In genomic region chr2:63700255-63700654, GRCm38 (mm10) we compare ENCODE assay signal across 10 mouse cellular contexts.
DNase-seq lines count a peak whose midpoint lies in the region; ATAC-seq and TF ChIP-seq lines count a peak whose summit lies in the region.
"Had no signal": no experiment of that assay in that cellular context is flagged by ENCODE, and none has a peak within 500 bp of the region (broad histone marks: within the 10 kb centered on the region; RNA-seq: fewer than 3 reads in every experiment).

No protein-coding gene starts in this region.

- H3K4me2 ChIP-seq in forebrain, embryonic 14.5 days (ENCODE audit: low read length), result no peak overlapping the region
- no peak overlapping the region for H3K4me2 ChIP-seq in liver, postnatal 0 days (ENCODE audit: low read depth, low read length)
- H3K4me2 ChIP-seq in liver, embryonic 11.5 days, result no peak overlapping the region

- H3K9me3 ChIP-seq in forebrain, embryonic 14.5 days (replicated peaks; ENCODE audit: control insufficient read depth, low read length), result no peaks in the 10 kb centered on the region
- H3K9me3 ChIP-seq in forebrain, embryonic 10.5 days, result no peaks in the 10 kb centered on the region
- no peaks in the 10 kb centered on the region for H3K9me3 ChIP-seq in liver, postnatal 0 days (ENCODE audit: low read length)
- no peaks in the 10 kb centered on the region for H3K9me3 ChIP-seq in liver, embryonic 11.5 days (ENCODE audit: control insufficient read depth, low read length)

- WGBS in forebrain, embryonic 14.5 days, result 18% methylated on average over 3 of the region's 3 CpGs
- WGBS in forebrain, embryonic 10.5 days, result 21% methylated on average over 3 of the region's 3 CpGs
- 23% methylated on average over 3 of the region's 3 CpGs for WGBS in liver, postnatal 0 days (ENCODE audit: insufficient replicate concordance)
- 16% methylated on average over 3 of the region's 3 CpGs for whole genome bisulfite sequencing in liver, embryonic 11.5 days

- peak; percentile 53 for TF ChIP-seq CTCF in liver, postnatal 0 days (IDR thresholded peaks at IDR 0.05; ENCODE audit: low read depth)

- no peak overlapping the region for H3K9ac ChIP-seq in forebrain, embryonic 14.5 days (ENCODE audit: low read length)
- no peak overlapping the region for H3K9ac ChIP-seq in liver, postnatal 0 days (replicated peaks)
- no peak overlapping the region for H3K9ac ChIP-seq in liver, embryonic 11.5 days (ENCODE audit: low read depth, low read length)

- ATAC-seq in forebrain, embryonic 14.5 days, result peak; percentile 25; the same call in 1 of the 2 replicates
- ATAC-seq in liver, postnatal 0 days, result no peak
- no peak for ATAC-seq in liver, embryonic 11.5 days (replicated peaks; ENCODE audit: low FRiP score)

- peaks cover 13% of the 10 kb centered on the region; the same call in 1 of the 2 replicates for H3K4me1 ChIP-seq in forebrain, embryonic 14.5 days (ENCODE audit: control insufficient read depth, insufficient read depth, low read length)
- H3K4me1 ChIP-seq in forebrain, embryonic 10.5 days, result peaks cover 25% of the 10 kb centered on the region
- H3K4me1 ChIP-seq in liver, postnatal 0 days (ENCODE audit: insufficient read depth), result no peaks in the 10 kb centered on the region
- H3K4me1 ChIP-seq in liver, embryonic 11.5 days (replicated peaks; ENCODE audit: control insufficient read depth, insufficient read depth, low read length), result no peaks in the 10 kb centered on the region

- no peak for TF ChIP-seq EP300 in liver, postnatal 0 days (IDR thresholded peaks at IDR 0.05; ENCODE audit: low read depth)

- DNase-seq in forebrain, embryonic 14.5 days (ENCODE audit: low spot score), result peak; percentile 91
- no peak for DNase-seq in forebrain, embryonic 10.5 days (ENCODE audit: extremely low spot score, low spot score)
- DNase-seq in liver, postnatal 0 days, result no peak
- no peak for DNase-seq in liver, embryonic 11.5 days (ENCODE audit: low spot score)
- peak; percentile 14 for DNase-seq in fibroblast of lung, adult 2 months (ENCODE audit: low read depth)
- peak; percentile 78 for DNase-seq in retina, embryonic 14.5 days (ENCODE audit: low spot score)
- DNase-seq in ovary, postnatal 14 days (ENCODE audit: low spot score), result no peak
- DNase-seq in liver, result no peak
- DNase-seq: cerebellum, postnatal 25 days had no signal

- no peak overlapping the region for H3K4me3 ChIP-seq in forebrain, embryonic 14.5 days (ENCODE audit: low read depth, low read length)
- no peak overlapping the region for H3K4me3 ChIP-seq in forebrain, embryonic 10.5 days
- H3K4me3 ChIP-seq in liver, postnatal 0 days (ENCODE audit: low read depth, low read length), result no peak overlapping the region
- H3K4me3 ChIP-seq in liver, embryonic 11.5 days (ENCODE audit: low read depth, low read length), result no peak overlapping the region

- no peak overlapping the region for H3K27ac ChIP-seq in forebrain, embryonic 14.5 days (ENCODE audit: low read depth, low read length)
- no peak overlapping the region for H3K27ac ChIP-seq in forebrain, embryonic 10.5 days
- H3K27ac ChIP-seq in liver, postnatal 0 days (ENCODE audit: low read depth), result no peak overlapping the region
- H3K27ac ChIP-seq in liver, embryonic 11.5 days (ENCODE audit: low read depth, low read length), result no peak overlapping the region
- H3K27ac ChIP-seq: macrophage had no signal

- no peaks in the 10 kb centered on the region for H3K27me3 ChIP-seq in forebrain, embryonic 14.5 days (replicated peaks; ENCODE audit: control insufficient read depth, insufficient read depth, low read length)
- 0 out of 2 replicates have a peak, but pooled peaks cover 3% of the 10 kb centered on the region for H3K27me3 ChIP-seq in forebrain, embryonic 10.5 days (ENCODE audit: poor library complexity, severe bottlenecking)
- 0 out of 2 replicates have a peak, but pooled peaks cover 2% of the 10 kb centered on the region for H3K27me3 ChIP-seq in liver, postnatal 0 days (ENCODE audit: insufficient read depth, low read length)
- no peaks in the 10 kb centered on the region for H3K27me3 ChIP-seq in liver, embryonic 11.5 days (replicated peaks; ENCODE audit: control insufficient read depth, insufficient read depth, low read length)

- H3K36me3 ChIP-seq in forebrain, embryonic 14.5 days (ENCODE audit: control insufficient read depth, insufficient read depth, low read length), result no peaks in the 10 kb centered on the region
- no peaks in the 10 kb centered on the region for H3K36me3 ChIP-seq in forebrain, embryonic 10.5 days (replicated peaks)
- H3K36me3 ChIP-seq in liver, postnatal 0 days (replicated peaks; ENCODE audit: insufficient read depth, low read length), result no peaks in the 10 kb centered on the region
- no peaks in the 10 kb centered on the region for H3K36me3 ChIP-seq in liver, embryonic 11.5 days (ENCODE audit: control insufficient read depth, insufficient read depth, low read length)

Comparison
In these comparisons a context has a peak if more than half of its experiments do, and no peak if none do; other contexts are left out.
1. DNase-seq: peak in forebrain, embryonic 14.5 days (single experiment), fibroblast of lung, adult 2 months (single experiment) and retina, embryonic 14.5 days (single experiment); none in forebrain, embryonic 10.5 days (single experiment), liver, postnatal 0 days (single experiment), liver, embryonic 11.5 days (single experiment), ovary, postnatal 14 days (single experiment) and liver (single experiment).